Mouse (Mus musculus) left cerebral cortex, adult 11 months (tissue): ENCODE results near the gene Ndufa13.

Experiments
- DNase-seq: peaks from one replicate; pipeline ENCODE4 v3.0.0; 2022; ENCODE audit warnings: low spot score

Ndufa13 gene

GRCm38 (mm10) chr8:69879678-69880077, 22.7 kb downstream of the Ndufa13 start:
- no peak for DNase-seq

- DNase-seq, result no peak
Observed at GRCm38 (mm10) chr8:69877992-69878391, 24.4 kb downstream of the Ndufa13 start.

- no peak for DNase-seq
Observed at GRCm38 (mm10) chr8:69877396-69877795, 25.0 kb downstream of the Ndufa13 start.

GRCm38 (mm10) chr8:69876967-69877366, 25.4 kb downstream of the Ndufa13 start:
- no peak for DNase-seq

GRCm38 (mm10) chr8:69876097-69876496, 26.3 kb downstream of the Ndufa13 start:
- no peak for DNase-seq

GRCm38 (mm10) chr8:69874654-69875053, 27.7 kb downstream of the Ndufa13 start:
- DNase-seq, result no peak

GRCm38 (mm10) chr8:69874155-69874554, 28.2 kb downstream of the Ndufa13 start:
- no peak for DNase-seq

- DNase-seq, result no peak
Observed at GRCm38 (mm10) chr8:69870907-69871306, 31.5 kb downstream of the Ndufa13 start.

GRCm38 (mm10) chr8:69870003-69870765, 32.2 kb downstream of the Ndufa13 start:
- no peak for DNase-seq

- DNase-seq, result no peak
Observed at GRCm38 (mm10) chr8:69867696-69868326, 34.5 kb downstream of the Ndufa13 start.

- no peak for DNase-seq
Observed at GRCm38 (mm10) chr8:69864180-69864579, 38.2 kb downstream of the Ndufa13 start.

- DNase-seq, result no peak
Observed at GRCm38 (mm10) chr8:69863387-69864020, 38.9 kb downstream of the Ndufa13 start.

GRCm38 (mm10) chr8:69861251-69861650, 41.1 kb downstream of the Ndufa13 start:
- no peak for DNase-seq

GRCm38 (mm10) chr8:69860807-69861206, 41.6 kb downstream of the Ndufa13 start:
- no peak for DNase-seq

GRCm38 (mm10) chr8:69853869-69854268, 48.5 kb downstream of the Ndufa13 start:
- no peak for DNase-seq

GRCm38 (mm10) chr8:69850926-69851506, 51.3 kb downstream of the Ndufa13 start:
- no peak for DNase-seq

GRCm38 (mm10) chr8:69849899-69850298, 52.5 kb downstream of the Ndufa13 start:
- no peak for DNase-seq

- DNase-seq, result no peak
Observed at GRCm38 (mm10) chr8:69848951-69849350, 53.4 kb downstream of the Ndufa13 start.

- no peak for DNase-seq
Observed at GRCm38 (mm10) chr8:69847167-69848065, 54.9 kb downstream of the Ndufa13 start.
